Mouse (Mus musculus): ENCODE measurements around the gene Tmem160. TPM values are rescaled to one million over a fixed set of nuclear protein-coding genes. Genes with fewer than 3 reads are reported as not detected.
A peak's percentile ranks its signal among the peaks of the same experiment; 100 is the strongest.

The Tmem160 gene
- polyA plus RNA-seq (2015; fragmentation: Nextera tagmentation; extraction: Ambion mirVana) = 23.4 and 23.6 TPM in 2 replicates

GRCm38 (mm10) chr7:16452587-16453073 is at the start of gene Tmem160:
Tmem160 (plus strand) TSS chr7:16452779.
- H3K9ac ChIP-seq (ENCODE audit: low read depth, low read length) = peak within 1 kb of the TSS; percentile 83
- no peaks in the 10 kb centered on the region for H3K36me3 ChIP-seq (ENCODE audit: control insufficient read depth, insufficient read depth)
- peak within 1 kb of the TSS; percentile 86 for H3K4me3 ChIP-seq (ENCODE audit: low read depth, low read length)
- under 1% methylated on average over 30 of the region's 30 CpGs for WGBS (ENCODE audit: insufficient replicate concordance)
- H3K9me3 ChIP-seq (replicated peaks; ENCODE audit: control insufficient read depth, low read length) = no peaks in the 10 kb centered on the region
- peaks cover 18% of the 10 kb centered on the region for H3K4me1 ChIP-seq (ENCODE audit: control insufficient read depth, low read depth, low read length)
- peak within 1 kb of the TSS; percentile 66 for H3K27ac ChIP-seq (ENCODE audit: low read length)
- peak within 1 kb of the TSS; percentile 97 for H3K4me2 ChIP-seq (ENCODE audit: low read depth, low read length)
- H3K27me3 ChIP-seq (ENCODE audit: control insufficient read depth, insufficient read depth, low read depth, low read length) = no peaks in the 10 kb centered on the region
- peak; percentile 99 for ATAC-seq (ENCODE audit: low read depth)

- H3K27ac ChIP-seq (ENCODE audit: low read length) = peak overlapping the region; percentile 100
- H3K4me1 ChIP-seq (ENCODE audit: control insufficient read depth, low read depth, low read length) = peaks cover 56% of the 10 kb centered on the region
- H3K4me2 ChIP-seq (ENCODE audit: low read depth, low read length) = peak overlapping the region; percentile 70
- ATAC-seq (ENCODE audit: low read depth) = no peak
- peak overlapping the region; percentile 100 for H3K9ac ChIP-seq (ENCODE audit: low read depth, low read length)
- 14% methylated on average over 21 of the region's 21 CpGs for WGBS (ENCODE audit: insufficient replicate concordance)
- no peaks in the 10 kb centered on the region for H3K9me3 ChIP-seq (replicated peaks; ENCODE audit: control insufficient read depth, low read length)
- H3K36me3 ChIP-seq (ENCODE audit: control insufficient read depth, insufficient read depth) = no peaks in the 10 kb centered on the region; the same call in 1 of the 2 replicates
- H3K4me3 ChIP-seq (ENCODE audit: low read depth, low read length) = peak overlapping the region; percentile 91
- no peaks in the 10 kb centered on the region for H3K27me3 ChIP-seq (ENCODE audit: control insufficient read depth, insufficient read depth, low read depth, low read length)
Measured at GRCm38 (mm10) chr7:16402968-16403948, 49.3 kb upstream of the Tmem160 start.

- peak overlapping the region; percentile 79 for H3K9ac ChIP-seq (ENCODE audit: low read depth, low read length)
- H3K4me1 ChIP-seq (ENCODE audit: control insufficient read depth, low read depth, low read length) = peaks cover 47% of the 10 kb centered on the region
- peak overlapping the region; percentile 79 for H3K4me2 ChIP-seq (ENCODE audit: low read depth, low read length)
- peaks cover 2% of the 10 kb centered on the region; the same call in 1 of the 2 replicates for H3K36me3 ChIP-seq (ENCODE audit: control insufficient read depth, insufficient read depth)
- 54% methylated on average over 3 of the region's 3 CpGs for WGBS (ENCODE audit: insufficient replicate concordance)
- no peak for ATAC-seq (ENCODE audit: low read depth)
- H3K27ac ChIP-seq (ENCODE audit: low read length) = peak overlapping the region; percentile 100
- H3K4me3 ChIP-seq (ENCODE audit: low read depth, low read length) = peak overlapping the region; percentile 56
- H3K9me3 ChIP-seq (replicated peaks; ENCODE audit: control insufficient read depth, low read length) = no peaks in the 10 kb centered on the region
- H3K27me3 ChIP-seq (ENCODE audit: control insufficient read depth, insufficient read depth, low read depth, low read length) = no peaks in the 10 kb centered on the region
Measured at GRCm38 (mm10) chr7:16404315-16405072, 48.1 kb upstream of the Tmem160 start.

GRCm38 (mm10) chr7:16405073-16405455 is 47.5 kb upstream of the Tmem160 start:
- peaks cover 2% of the 10 kb centered on the region; the same call in 1 of the 2 replicates for H3K36me3 ChIP-seq (ENCODE audit: control insufficient read depth, insufficient read depth)
- H3K4me2 ChIP-seq (ENCODE audit: low read depth, low read length) = peak overlapping the region; percentile 79
- peak overlapping the region; percentile 56 for H3K4me3 ChIP-seq (ENCODE audit: low read depth, low read length)
- H3K27me3 ChIP-seq (ENCODE audit: control insufficient read depth, insufficient read depth, low read depth, low read length) = no peaks in the 10 kb centered on the region
- peaks cover 47% of the 10 kb centered on the region for H3K4me1 ChIP-seq (ENCODE audit: control insufficient read depth, low read depth, low read length)
- ATAC-seq (ENCODE audit: low read depth) = no peak
- H3K9me3 ChIP-seq (replicated peaks; ENCODE audit: control insufficient read depth, low read length) = no peaks in the 10 kb centered on the region
- peak overlapping the region; percentile 100 for H3K27ac ChIP-seq (ENCODE audit: low read length)
- H3K9ac ChIP-seq (ENCODE audit: low read depth, low read length) = peak overlapping the region; percentile 79
- WGBS (ENCODE audit: insufficient replicate concordance) = 6% methylated on average over 2 of the region's 2 CpGs

GRCm38 (mm10) chr7:16405516-16406351 is 46.8 kb upstream of the Tmem160 start:
- Histone ChIP-seq H3K9me3 (replicated peaks; ENCODE audit: control insufficient read depth, low read length) (no peaks in the 10 kb centered on the region), H3K36me3 (ENCODE audit: control insufficient read depth, insufficient read depth) (peaks cover 2% of the 10 kb centered on the region; the same call in 1 of the 2 replicates), H3K4me1 (ENCODE audit: control insufficient read depth, low read depth, low read length) (peaks cover 47% of the 10 kb centered on the region), H3K27me3 (ENCODE audit: control insufficient read depth, insufficient read depth, low read depth, low read length) (no peaks in the 10 kb centered on the region), H3K9ac (ENCODE audit: low read depth, low read length) (peak overlapping the region; percentile 79), H3K27ac (ENCODE audit: low read length) (peak overlapping the region; percentile 100), H3K4me2 (ENCODE audit: low read depth, low read length) (peak overlapping the region; percentile 79), H3K4me3 (ENCODE audit: low read depth, low read length) (peak overlapping the region; percentile 56)
- peak; percentile 68 for ATAC-seq (ENCODE audit: low read depth)
- WGBS (ENCODE audit: insufficient replicate concordance) = 9% methylated on average over 11 of the region's 11 CpGs

GRCm38 (mm10) chr7:16406978-16407377 is 45.6 kb upstream of the Tmem160 start:
- ATAC-seq (ENCODE audit: low read depth) = no peak
- 90% methylated on average over 3 of the region's 3 CpGs for WGBS (ENCODE audit: insufficient replicate concordance)
- Histone ChIP-seq H3K27me3 (ENCODE audit: control insufficient read depth, insufficient read depth, low read depth, low read length) (no peaks in the 10 kb centered on the region), H3K9ac (ENCODE audit: low read depth, low read length) (peak overlapping the region; percentile 39), H3K4me2 (ENCODE audit: low read depth, low read length) (peak overlapping the region; percentile 79; the same call in 1 of the 2 replicates), H3K4me3 (ENCODE audit: low read depth, low read length) (no peak overlapping the region), H3K9me3 (replicated peaks; ENCODE audit: control insufficient read depth, low read length) (no peaks in the 10 kb centered on the region), H3K27ac (ENCODE audit: low read length) (peak overlapping the region; percentile 68), H3K4me1 (ENCODE audit: control insufficient read depth, low read depth, low read length) (peaks cover 58% of the 10 kb centered on the region), H3K36me3 (ENCODE audit: control insufficient read depth, insufficient read depth) (peaks cover 2% of the 10 kb centered on the region; the same call in 1 of the 2 replicates)

- 0 out of 2 replicates have a peak overlapping the region, but pooled peaks have one; percentile 24 for H3K9ac ChIP-seq (ENCODE audit: low read depth, low read length)
- H3K4me3 ChIP-seq (ENCODE audit: low read depth, low read length) = no peak overlapping the region
- no peak overlapping the region for H3K4me2 ChIP-seq (ENCODE audit: low read depth, low read length)
- no peaks in the 10 kb centered on the region for H3K9me3 ChIP-seq (replicated peaks; ENCODE audit: control insufficient read depth, low read length)
- 83% methylated on average over 5 of the region's 5 CpGs for WGBS (ENCODE audit: insufficient replicate concordance)
- H3K36me3 ChIP-seq (ENCODE audit: control insufficient read depth, insufficient read depth) = peaks cover 2% of the 10 kb centered on the region; the same call in 1 of the 2 replicates
- ATAC-seq (ENCODE audit: low read depth) = no peak
- peak overlapping the region; percentile 38; the same call in 1 of the 2 replicates for H3K27ac ChIP-seq (ENCODE audit: low read length)
- H3K4me1 ChIP-seq (ENCODE audit: control insufficient read depth, low read depth, low read length) = peaks cover 54% of the 10 kb centered on the region
- H3K27me3 ChIP-seq (ENCODE audit: control insufficient read depth, insufficient read depth, low read depth, low read length) = no peaks in the 10 kb centered on the region
Measured at GRCm38 (mm10) chr7:16411100-16411499, 41.5 kb upstream of the Tmem160 start.

Data from liver, embryonic 16.5 days (tissue).